In genomic region chr6:126963426-126963825, GRCm38 (mm10) we compare ENCODE assay signal across 22 mouse cellular contexts. TPM values are rescaled to one million over a fixed set of nuclear protein-coding genes. Genes with fewer than 3 reads are reported as not detected.
"Had no signal": no experiment of that assay in that cellular context is flagged by ENCODE, and none has a peak within 500 bp of the region (broad histone marks: within the 10 kb centered on the region; RNA-seq: fewer than 3 reads in every experiment).

No protein-coding gene starts in this region.

- H3K4me3 ChIP-seq: limb, embryonic 15.5 days; liver, embryonic 12.5 days; midbrain, embryonic 10.5 days; neural tube, embryonic 12.5 days had no signal

- DNase-seq: kidney, postnatal 36 days; layer of hippocampus, adult 9-11 months; layer of hippocampus, postnatal 36 days; lung, embryonic 14.5 days; lung, postnatal 10 days; lung, postnatal 4 days; midbrain, embryonic 14.5 days; spleen, adult 18-20 months; thymus, adult 18-20 months; thymus, postnatal 14 days had no signal

- H3K9me3 ChIP-seq: limb, embryonic 15.5 days; liver, embryonic 12.5 days; midbrain, embryonic 10.5 days; neural tube, embryonic 12.5 days had no signal

- H3K27me3 ChIP-seq: limb, embryonic 15.5 days; liver, embryonic 12.5 days; neural tube, embryonic 12.5 days had no signal

- H3K9ac ChIP-seq: limb, embryonic 15.5 days; liver, embryonic 12.5 days; lung, embryonic 14.5 days; neural tube, embryonic 12.5 days had no signal

- H3K4me2 ChIP-seq: limb, embryonic 15.5 days; liver, embryonic 12.5 days; lung, embryonic 14.5 days; neural tube, embryonic 12.5 days had no signal

- H3K4me1 ChIP-seq: limb, embryonic 15.5 days; midbrain, embryonic 10.5 days; neural tube, embryonic 12.5 days had no signal

- H3K27ac ChIP-seq: limb, embryonic 15.5 days; liver, embryonic 12.5 days; midbrain, embryonic 10.5 days; neural tube, embryonic 12.5 days had no signal

- ATAC-seq: liver, embryonic 12.5 days had no signal

RNA-seq across cellular contexts. Expression of gene Dyrk4, which starts 41.8 kb away (rescaled TPM):
- total RNA-seq: layer of hippocampus, adult 18-20 months; monocyte, adult 5-6 weeks; neutrophil, adult 5-6 weeks had no signal
- polyA plus RNA-seq: limb, embryonic 11.5 days; limb, embryonic 15.5 days; liver, embryonic 12.5 days; midbrain, embryonic 14.5 days; neural tube, embryonic 12.5 days had no signal

RNA-seq across cellular contexts. Expression of gene Fgf6, which starts 52.0 kb away (rescaled TPM):
- total RNA-seq: layer of hippocampus, adult 18-20 months; layer of hippocampus, postnatal 36 days; left cerebral cortex, postnatal 25 days; megakaryocyte, adult 5-6 weeks; monocyte, adult 5-6 weeks; neutrophil, adult 5-6 weeks had no signal
- polyA plus RNA-seq: liver, embryonic 12.5 days; liver, embryonic 16.5 days; lung, embryonic 14.5 days; midbrain, embryonic 10.5 days; midbrain, embryonic 14.5 days; stomach, embryonic 14.5 days had no signal
